Mouse (Mus musculus) cerebellum, adult 8-10 months (tissue): Measurements from ENCODE around the gene Nat8f4.
"Not testable (repeated sequence)": the region's sequence is repeated elsewhere in the genome, so short reads cannot be mapped to it uniquely, and the experiment has no call there.

ENCODE experiments used
- DNase-seq: peaks from one replicate; pipeline ENCODE4 v3.0.0; 2022

Gene Nat8f4

DNA sequence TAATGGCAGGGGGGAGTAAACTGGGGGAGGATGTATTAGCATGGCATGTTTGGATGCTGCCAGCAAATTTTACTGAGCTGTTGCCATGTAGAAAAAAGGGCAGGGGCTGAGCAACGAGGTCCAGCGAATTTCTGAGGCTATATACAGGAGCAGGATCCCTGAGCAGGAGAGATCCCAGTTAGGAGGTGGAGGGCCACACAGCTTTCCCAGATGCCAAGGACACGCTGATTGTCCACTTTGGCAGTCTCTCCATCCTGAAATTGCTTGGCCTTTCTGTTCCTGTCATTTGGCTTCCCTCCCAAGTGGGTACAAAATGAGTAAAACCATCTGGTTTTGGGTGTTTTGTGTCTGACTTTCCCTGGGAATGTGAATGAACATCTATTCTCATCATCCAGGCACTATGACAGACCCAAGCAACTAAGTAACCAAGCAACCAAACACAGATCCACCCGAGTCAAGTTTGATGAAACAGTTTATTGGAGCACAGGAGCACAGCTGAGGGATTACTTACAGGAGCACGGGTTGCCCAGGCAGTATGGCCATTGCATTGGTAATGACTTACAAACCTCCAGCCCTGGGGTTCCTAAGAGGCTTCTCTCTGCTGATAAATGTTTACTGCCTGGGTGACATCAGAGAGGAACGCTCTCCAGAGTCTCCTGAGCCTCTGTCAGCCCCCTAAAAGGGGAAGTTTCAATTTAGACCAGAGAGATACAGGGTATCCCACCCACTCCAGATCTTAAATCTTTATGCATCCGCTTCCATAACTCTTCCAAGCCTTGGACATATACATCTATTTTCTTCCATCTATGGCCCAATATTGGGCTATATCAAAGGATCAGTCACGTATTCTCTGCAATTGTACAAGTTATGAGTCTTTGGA is 5.8 kb downstream of the Nat8f4 start:
- DNase-seq: not testable (repeated sequence)

DNA sequence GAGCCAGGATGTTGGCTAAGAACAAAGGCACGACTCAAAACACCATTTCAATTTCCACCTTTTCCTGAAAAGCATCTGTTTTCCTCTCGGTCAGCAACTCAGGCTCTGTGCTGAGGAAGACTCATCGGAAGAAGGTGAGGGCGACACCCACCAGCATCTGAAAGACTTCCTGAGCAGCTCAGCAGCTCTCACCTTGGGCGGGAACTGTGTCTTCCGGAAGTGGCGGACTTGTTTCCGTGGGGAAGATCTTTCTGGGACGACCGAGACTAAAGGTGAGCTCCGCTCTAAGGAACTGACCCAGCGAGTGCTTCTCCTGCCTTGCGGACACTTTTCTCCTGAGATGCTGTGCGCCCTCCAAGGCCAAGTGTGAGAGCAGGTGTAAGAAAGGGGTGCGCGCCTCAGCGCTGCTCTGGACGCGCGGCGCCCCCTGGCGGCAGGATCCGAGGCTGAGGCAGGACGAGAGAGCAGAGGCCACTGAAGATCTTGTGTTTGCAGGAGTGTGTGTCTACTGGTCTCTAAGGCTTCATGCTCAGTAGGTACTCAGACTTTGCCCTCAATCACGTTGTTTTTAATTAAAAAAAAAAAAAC is 9.5 kb downstream of the Nat8f4 start:
- DNase-seq: peak; percentile 43

DNA sequence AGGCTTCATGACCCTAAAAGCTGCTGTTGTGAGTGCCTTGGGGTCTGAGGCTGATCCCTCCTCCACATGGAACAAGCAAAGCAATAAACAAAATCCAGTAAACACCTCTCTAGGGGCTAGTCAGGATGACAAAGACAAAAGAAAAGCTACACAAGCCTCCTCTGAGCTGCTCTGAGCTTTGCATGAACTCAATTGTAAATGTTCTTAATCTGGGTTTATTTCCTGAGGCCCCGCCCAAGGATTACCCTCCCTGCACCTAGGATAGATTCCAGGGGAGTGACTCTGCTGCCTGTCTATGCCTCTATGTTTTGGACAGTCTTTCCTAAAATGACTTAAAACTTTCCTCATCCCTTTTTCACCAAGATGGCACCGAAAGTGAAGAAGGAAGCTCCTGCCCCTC is 15.7 kb downstream of the Nat8f4 start:
- no peak for DNase-seq

DNA sequence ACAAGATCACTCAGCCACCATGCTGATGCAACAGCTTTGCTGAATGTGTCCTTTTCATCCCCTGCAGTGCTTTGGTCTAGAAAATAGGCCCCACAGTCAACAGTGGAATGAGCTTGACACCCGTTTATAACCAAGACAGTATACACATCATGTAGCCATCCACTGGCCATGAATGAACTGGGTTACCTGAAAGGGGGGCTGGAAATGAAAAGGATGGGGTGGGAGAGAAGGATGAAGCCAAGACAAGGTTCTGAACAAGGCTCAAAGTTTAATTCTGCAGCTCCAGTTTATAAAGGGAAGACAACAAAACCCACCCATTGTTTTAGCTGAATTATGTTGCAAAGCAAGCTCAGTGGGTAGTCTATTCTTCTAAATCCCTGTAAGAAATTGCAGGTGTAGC is 20.4 kb downstream of the Nat8f4 start:
- no peak for DNase-seq

DNA sequence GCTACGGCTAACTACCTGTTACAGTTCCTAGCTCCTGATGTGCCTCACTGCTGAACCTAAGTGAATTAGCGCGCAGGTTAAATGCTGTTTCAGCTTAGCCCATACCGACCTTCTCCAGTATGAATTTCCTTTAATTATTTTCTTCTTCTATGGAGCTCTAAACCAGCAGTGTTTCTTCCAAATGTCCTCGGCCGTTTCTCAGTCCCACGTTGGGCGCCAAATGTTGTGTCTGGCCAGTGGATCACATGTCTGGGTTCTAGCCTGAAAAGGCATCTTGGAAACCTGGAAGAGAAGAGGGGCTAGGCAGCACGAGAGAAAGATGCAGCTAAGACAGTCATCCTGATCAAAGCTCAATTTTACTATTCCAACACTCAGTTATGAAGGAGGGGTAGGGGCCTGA is 21.4 kb downstream of the Nat8f4 start:
- not testable (repeated sequence) for DNase-seq

DNA sequence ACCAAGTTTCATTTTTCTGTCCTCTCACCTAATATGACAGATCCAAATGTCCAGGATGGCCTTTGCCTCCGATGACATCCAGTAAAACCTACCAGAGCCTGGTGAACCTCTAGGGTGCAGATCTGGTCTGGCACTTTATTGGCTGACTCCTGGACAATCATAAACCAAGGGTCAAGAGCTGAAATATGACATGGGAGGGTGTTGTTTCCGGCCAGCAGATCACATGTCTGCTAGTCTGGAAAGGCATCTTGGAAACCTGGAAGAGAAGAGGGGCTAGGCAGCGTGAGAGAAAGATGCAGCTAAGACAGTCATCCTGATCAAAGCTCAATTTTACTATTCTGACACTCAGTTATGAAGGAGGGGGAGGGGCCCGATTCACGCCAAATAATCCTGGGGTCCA is 35.7 kb downstream of the Nat8f4 start, which contains the start of gene Nat8f2:
TSS of gene Nat8f2 (minus strand) at position 153 of the 400 bp plus-strand sequence.
- DNase-seq: not testable (repeated sequence)

DNA sequence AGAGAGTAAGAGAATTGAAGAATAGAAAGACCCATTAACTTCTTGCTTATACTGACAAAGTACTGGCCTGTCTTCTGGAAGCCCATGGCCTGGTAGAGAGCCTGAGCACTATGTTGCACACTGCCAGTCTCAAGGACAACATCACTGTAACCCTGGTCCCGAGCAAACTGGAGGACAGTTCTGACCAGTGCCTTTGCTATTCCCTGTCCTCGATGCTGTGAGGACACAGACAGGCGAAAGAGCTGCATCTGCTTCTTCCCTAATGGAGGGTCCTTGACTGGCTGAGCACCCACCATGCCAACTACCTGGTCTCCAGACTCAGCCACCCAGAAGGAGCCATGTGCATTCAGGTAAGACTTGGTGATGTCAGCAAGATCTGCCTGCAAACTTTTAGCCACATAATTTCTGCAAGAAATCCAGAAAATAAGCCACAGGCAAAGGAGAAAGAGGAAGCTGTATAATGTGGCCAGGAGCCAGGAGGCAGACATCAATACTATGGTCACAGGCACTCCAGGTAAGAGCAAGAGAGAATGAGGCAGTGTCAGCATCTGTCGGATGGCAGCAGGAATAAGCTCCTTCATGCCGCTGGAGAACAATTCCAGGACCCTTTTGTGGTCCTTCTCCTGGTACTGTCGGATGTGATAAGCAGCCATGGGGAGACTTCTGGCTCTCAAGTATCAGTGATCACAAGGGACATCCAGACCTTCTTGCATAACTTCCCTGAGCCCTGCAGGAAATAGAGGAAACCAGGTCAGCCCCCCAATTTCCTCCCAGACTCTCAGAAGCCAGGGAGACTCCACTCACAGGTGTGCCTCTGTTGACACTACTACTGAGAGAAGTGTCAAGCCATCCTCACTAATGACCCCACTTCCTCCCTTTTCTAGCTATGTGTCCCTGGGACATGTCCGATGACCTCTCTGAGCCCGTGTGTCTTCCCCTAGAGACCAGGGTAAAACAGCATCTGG is 36.7 kb downstream of the Nat8f4 start:
- DNase-seq: no peak

DNA sequence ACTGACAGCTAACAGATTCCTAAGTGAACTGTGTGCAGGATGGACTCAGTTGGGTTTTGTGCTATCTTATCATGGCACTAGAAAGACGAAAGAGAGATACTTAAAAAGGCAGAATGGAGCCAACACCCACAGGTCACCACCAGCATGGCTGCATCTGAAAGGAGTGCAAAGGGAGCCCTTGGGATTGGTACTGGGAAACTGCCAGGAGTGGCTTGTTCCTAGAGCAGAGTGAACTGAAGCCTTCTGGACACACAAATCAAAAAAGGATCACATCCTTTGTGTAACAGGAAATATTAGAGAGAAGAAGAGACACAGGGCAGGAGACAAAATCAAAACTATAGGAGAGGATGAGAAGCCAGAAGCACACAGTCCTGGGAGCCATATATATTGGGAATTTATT is 37.7 kb downstream of the Nat8f4 start:
- DNase-seq: not testable (repeated sequence)

DNA sequence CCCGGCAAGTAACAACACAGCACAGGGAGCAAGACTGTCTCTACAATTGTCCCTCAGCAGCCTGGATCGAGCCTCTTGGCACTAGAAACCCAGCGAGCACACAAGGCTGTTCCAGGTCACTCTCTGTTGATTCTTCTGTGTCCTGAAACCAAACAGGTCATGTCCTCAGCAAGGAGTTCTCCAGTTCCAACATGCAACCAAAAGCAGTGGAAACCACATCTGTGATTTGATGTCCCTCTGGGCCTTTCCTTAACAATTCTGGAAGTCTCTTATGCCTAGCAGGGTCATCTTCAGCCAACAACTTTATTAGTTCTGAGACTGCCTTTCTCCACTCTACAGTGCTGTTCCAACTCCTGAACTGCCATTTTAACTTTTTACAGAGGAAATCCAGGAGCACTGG is 38.5 kb downstream of the Nat8f4 start:
- DNase-seq: not testable (repeated sequence)

DNA sequence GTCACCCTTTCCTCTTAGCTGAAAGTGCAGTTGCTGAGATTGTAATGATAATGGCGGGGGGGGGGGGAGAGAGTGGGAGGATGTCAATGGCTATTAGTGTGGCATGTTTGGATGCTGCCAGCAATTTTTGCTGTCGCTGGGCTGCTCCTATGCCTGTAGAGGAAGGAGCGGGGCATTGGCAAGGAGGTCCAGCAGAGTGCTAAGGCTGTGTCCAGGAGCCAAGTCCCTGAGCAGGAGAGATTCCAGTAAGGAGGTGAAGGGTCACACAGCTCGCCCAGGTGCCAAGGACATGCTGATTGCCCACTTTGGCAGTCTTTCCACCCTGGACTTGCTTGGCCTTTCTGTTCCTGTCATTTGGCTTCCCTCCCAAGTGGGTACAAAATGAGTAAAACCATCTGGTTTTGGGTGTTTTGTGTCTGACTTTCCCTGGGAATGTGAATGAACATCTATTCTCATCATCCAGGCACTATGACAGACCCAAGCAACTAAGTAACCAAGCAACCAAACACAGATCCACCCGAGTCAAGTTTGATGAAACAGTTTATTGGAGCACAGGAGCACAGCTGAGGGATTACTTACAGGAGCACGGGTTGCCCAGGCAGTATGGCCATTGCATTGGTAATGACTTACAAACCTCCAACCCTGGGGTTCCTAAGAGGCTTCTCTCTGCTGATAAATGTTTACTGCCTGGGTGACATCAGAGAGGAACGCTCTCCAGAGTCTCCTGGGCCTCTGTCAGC is 39.6 kb downstream of the Nat8f4 start:
- not testable (repeated sequence) for DNase-seq

DNA sequence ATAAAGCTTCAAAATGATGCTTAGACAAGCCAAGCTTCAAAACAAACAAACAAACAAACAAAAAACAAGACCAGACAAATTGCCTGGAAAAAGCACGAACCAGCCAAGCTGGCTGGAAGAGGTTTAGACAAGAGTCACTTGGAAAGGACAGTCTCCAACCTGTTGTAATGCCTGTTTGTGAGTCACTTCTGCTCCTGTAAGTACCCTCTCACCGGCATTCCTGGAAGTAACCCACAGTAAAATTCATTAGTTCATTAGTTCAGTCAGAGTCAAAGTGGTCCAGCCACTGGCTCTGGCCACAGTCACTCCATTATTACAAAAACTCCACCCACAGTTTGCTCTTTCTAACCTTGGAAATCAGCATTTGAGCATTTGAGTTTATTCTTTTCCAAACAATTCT is 40.8 kb downstream of the Nat8f4 start:
- DNase-seq: no peak

DNA sequence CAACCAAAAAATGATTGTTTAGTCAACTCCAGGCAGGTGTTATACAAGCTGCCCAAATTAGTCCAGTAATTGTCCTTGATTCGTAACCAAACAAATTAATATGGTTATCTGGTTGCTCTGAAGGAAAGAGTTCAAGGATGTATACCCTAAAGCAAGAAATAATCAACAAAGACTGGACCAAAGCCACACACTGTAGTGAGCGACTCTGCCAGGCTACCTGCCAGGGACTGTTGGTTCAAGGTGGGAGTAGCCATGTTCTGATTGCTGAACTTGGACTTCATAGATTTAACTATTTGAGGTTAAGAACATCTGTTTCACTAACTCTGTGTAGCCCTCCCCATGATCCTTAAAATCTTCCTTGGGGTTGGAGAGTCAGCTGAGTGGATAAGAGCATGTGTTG is 41.5 kb downstream of the Nat8f4 start:
- DNase-seq: no peak

DNA sequence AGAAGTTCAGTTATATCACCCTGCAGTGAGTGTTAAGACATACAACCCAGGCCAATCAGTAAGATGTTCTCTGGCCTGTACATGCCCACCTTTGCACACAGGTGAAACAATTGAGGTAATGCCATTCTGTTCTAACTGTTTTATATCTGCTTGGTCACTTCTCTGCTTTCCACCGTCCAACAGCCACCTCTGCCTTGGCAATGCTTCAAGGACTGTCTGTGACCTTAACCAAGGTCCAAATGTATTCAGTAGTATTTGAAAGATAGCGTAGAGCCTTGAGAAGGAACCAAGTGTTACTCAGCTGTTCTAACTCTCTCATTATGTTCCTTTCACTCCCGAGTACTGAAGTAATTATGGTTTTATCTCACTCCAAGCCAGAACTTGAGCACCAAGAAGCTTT is 42.1 kb downstream of the Nat8f4 start:
- DNase-seq: no peak

DNA sequence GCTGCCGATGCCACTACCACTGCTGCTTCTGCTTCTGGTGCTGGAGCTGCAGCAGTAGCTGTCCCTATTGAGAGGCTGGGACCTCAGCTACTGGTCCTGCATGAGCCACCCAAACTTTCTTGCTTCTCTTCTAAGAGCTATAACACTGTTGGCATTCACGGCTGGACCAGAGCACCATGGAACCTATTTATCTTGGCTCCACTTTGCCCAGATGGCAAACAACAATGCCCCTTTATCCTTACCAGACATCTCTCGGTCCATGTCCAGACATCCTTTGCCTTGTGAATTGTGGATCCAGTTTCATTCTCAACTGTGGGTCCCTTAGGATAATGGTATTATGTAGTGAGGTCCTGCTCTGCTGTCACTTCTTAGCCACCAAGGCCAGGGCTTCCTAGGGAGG is 43.4 kb downstream of the Nat8f4 start:
- DNase-seq: no peak

DNA sequence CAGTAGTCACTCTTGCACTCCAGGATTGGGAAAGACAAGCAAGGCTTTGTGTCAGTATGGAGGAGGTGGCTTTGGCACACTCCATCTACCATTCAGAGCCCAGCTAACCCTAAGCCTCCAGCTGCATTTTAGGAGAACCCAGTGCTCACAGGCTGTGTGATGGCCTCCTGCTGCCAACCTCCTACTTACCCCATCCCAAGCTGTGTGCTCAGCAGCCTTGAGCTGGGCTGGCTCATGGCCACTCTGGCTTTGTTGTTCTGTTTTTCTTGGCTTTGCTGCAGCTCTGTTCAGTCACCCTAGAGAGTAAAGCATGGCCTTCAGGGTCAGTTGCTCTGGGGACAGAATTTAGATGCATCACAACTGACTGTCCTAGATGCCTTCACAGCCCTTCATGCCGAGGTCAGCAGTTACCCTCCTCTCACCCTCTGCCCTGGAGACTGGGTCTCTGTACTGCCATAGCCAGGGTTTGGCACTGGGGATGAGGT is 48.4 kb downstream of the Nat8f4 start:
- DNase-seq: peak; percentile 16

DNA sequence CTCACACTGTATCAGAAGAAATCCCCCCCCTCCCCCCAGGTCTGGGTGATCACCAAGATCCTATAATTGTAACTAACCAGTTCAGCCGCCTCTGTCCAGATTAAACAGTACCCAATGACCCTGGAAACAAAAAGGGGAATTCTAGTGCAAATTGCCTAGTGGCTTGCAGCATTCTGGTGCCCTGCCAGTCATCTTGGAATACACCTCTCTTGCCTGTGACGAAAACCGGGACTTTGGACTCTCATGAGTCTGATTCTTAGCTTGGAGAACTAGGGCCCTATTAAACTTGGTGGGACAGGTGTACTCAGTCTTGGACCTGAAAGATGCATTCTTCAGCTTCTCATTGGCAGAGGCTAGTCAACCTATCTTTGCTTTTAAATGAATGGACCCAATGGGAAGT is 51.2 kb downstream of the Nat8f4 start:
- DNase-seq: no peak

DNA sequence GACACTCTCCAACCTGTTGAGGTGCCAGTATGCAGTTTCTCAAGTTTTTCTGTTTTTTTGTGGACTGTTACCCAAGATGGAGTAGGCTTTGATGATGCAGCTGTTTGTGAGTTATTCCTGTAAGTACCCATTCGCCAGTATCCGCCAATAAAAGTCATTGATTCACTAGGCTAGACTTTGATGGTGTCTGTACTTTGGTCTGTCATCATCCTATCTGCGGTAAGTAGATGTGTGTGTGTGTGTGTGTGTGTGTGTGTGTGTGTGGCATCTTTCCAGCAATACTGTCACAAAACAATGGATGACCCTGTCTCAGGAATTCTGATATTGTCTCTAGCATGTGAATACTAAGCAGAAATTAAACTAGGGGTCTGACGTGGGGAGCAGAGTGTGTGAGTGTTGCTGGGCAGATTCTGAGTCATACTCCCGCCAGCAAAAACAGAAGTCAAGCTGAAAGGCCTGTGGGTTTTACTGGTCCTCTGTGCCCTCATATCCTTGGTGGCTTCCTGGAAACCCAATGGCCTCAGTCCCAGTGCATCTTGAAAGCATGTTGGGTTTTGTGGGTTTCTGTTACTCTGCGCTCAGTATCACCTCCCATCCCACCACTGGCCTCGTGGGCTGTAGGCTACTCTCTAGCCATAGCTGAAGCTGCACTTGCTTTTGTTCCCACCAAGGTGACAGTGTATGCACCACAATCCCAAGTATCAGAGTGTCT is 53.5 kb downstream of the Nat8f4 start:
- DNase-seq: no peak

DNA sequence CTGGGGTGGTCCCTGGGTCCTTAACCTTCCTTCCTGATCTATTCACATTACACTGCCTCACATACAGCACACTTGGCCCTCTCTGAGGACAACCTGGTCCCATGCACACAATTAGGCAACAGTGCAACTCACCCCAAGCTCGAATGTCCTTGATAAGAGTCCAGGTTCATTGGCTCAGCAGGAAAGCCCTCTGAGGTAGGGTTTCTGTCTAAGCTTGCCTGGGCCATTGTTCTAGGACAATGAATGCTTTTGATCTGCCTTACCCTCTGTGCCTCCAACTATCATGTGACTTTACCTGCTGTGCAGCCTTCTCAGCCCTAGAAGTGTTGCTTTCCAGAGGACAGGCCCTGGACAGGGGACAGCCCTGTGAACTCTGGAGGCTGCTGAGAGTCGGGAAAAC is 55.4 kb downstream of the Nat8f4 start:
- no peak for DNase-seq
